Comparison of ENCODE assay signal across 8 mouse cellular contexts in the genomic region with DNA sequence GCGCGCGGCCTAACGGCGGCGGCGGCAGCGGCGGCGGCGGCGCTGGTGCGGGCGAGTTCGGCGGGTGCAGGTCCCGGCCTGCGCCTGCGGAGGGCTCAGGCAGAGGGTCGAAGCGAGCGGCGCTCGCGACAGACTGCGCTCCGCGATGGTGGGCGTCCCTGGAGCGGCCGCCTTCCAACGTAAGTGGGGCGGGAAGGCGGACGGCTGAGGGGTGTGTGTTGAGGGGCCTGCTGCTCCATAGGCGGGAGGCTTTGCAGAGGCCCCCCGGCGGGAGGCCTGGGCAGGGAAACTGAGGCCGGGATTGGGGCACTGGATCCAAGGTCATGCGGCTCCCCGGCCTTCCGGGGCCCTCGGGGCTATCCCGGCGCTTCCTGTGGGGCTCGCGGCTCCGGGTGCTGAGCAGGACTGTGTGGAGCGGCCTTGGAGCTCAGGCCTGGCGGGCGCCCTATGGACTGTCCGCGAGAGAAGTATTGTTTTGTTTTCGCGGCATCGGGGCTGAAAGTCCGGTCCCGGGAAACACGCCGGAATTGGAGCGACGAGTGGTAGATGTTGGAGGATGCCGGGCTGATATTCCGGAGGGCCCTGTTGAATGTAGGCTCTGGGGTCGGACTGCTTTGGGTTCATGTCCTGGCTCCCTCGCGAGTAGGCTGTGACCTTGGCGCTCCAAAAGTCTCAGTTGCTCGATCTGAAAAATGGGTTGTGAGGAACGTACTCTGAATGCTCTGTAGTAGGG. TPM values are rescaled to one million over a fixed set of nuclear protein-coding genes. Genes with fewer than 3 reads are reported as not detected.
DNase-seq lines count a peak whose midpoint lies in the region; ATAC-seq and TF ChIP-seq lines count a peak whose summit lies in the region.

A gene (plus strand): TSS at position 24 of the 733 bp plus-strand sequence.

- DNase-seq in frontal cortex, postnatal 14 days (ENCODE audit: low spot score in 2 of 2) = no peak
- peak; percentile 43 for DNase-seq in brain, adult 2 months (ENCODE audit: low read depth, low spot score)
- DNase-seq in forebrain, postnatal 0 days = no peak
- DNase-seq in left cerebral cortex, postnatal 14 days (ENCODE audit: low spot score in 2 of 2) = peak in 1 of 2 experiments; percentile 39

- H3K27me3 ChIP-seq in forebrain, postnatal 0 days (ENCODE audit: insufficient read depth, low read length) = no peaks in the 10 kb centered on the region
- no peaks in the 10 kb centered on the region for H3K27me3 ChIP-seq in hindbrain, embryonic 13.5 days
- H3K27me3 ChIP-seq in stomach, embryonic 14.5 days (ENCODE audit: control insufficient read depth, insufficient read depth, low read length) = no peaks in the 10 kb centered on the region

- no peaks in the 10 kb centered on the region for H3K9me3 ChIP-seq in forebrain, postnatal 0 days (ENCODE audit: low read length)
- no peaks in the 10 kb centered on the region for H3K9me3 ChIP-seq in hindbrain, embryonic 13.5 days
- H3K9me3 ChIP-seq in stomach, embryonic 14.5 days (ENCODE audit: control insufficient read depth, low read depth, low read length) = no peaks in the 10 kb centered on the region

- intact Hi-C loops in left cerebral cortex, postnatal 14 days (cut with DNase I) = no loop called here

- H3K4me2 ChIP-seq in forebrain, postnatal 0 days (ENCODE audit: low read depth) = peak within 1 kb of the TSS; percentile 59
- H3K4me2 ChIP-seq in hindbrain, embryonic 13.5 days = peak within 1 kb of the TSS; percentile 60
- peak within 1 kb of the TSS; percentile 56 for H3K4me2 ChIP-seq in stomach, embryonic 14.5 days (replicated peaks; ENCODE audit: low read depth, low read length)

- peak within 1 kb of the TSS; percentile 89 for H3K27ac ChIP-seq in forebrain, postnatal 0 days (ENCODE audit: low read depth, low read length)
- H3K27ac ChIP-seq in hindbrain, embryonic 13.5 days = peak within 1 kb of the TSS; percentile 95
- H3K27ac ChIP-seq in stomach, embryonic 14.5 days (ENCODE audit: low read length) = peak within 1 kb of the TSS; percentile 96

- under 1% methylated on average over 51 of the region's 70 CpGs for WGBS in forebrain, postnatal 0 days
- WGBS in hindbrain, embryonic 13.5 days = under 1% methylated on average over 70 of the region's 70 CpGs
- WGBS in stomach, embryonic 14.5 days = under 1% methylated on average over 54 of the region's 70 CpGs

- no peaks in the 10 kb centered on the region for H3K36me3 ChIP-seq in forebrain, postnatal 0 days (ENCODE audit: insufficient read depth)
- H3K36me3 ChIP-seq in hindbrain, embryonic 13.5 days = no peaks in the 10 kb centered on the region
- no peaks in the 10 kb centered on the region for H3K36me3 ChIP-seq in stomach, embryonic 14.5 days (ENCODE audit: control insufficient read depth, insufficient read depth, low read length)

- peak; percentile 58 for ATAC-seq in frontal cortex, adult (ENCODE audit: low TSS enrichment)
- peak; percentile 84 for ATAC-seq in forebrain, postnatal 0 days
- peak; percentile 91 for ATAC-seq in hindbrain, embryonic 13.5 days (ENCODE audit: low FRiP score)
- ATAC-seq in megakaryocyte-erythroid progenitor cell, adult 5-6 weeks (replicated peaks; ENCODE audit: low FRiP score, low TSS enrichment, poor library complexity, severe bottlenecking) = peak; percentile 39
- peak; percentile 68 for ATAC-seq in stomach, embryonic 14.5 days (ENCODE audit: insufficient number of reproducible peaks, insufficient read depth, low FRiP score, low read depth)

- no peak for TF ChIP-seq CTCF in forebrain, postnatal 0 days (IDR thresholded peaks at IDR 0.05; ENCODE audit: low read depth)

- peaks cover 9% of the 10 kb centered on the region; the same call in 1 of the 2 replicates for H3K4me1 ChIP-seq in forebrain, postnatal 0 days (ENCODE audit: insufficient read depth)
- peaks cover 39% of the 10 kb centered on the region for H3K4me1 ChIP-seq in hindbrain, embryonic 13.5 days (replicated peaks)
- H3K4me1 ChIP-seq in stomach, embryonic 14.5 days (ENCODE audit: control insufficient read depth, insufficient read depth, low read length) = peaks cover 16% of the 10 kb centered on the region; the same call in 1 of the 2 replicates

- H3K9ac ChIP-seq in forebrain, postnatal 0 days = peak within 1 kb of the TSS; percentile 90
- peak within 1 kb of the TSS; percentile 98 for H3K9ac ChIP-seq in hindbrain, embryonic 13.5 days
- H3K9ac ChIP-seq in stomach, embryonic 14.5 days (replicated peaks; ENCODE audit: low read depth, low read length) = peak within 1 kb of the TSS; percentile 97

- peak within 1 kb of the TSS; percentile 93 for H3K4me3 ChIP-seq in forebrain, postnatal 0 days (ENCODE audit: low read depth, low read length)
- peak within 1 kb of the TSS; percentile 96 for H3K4me3 ChIP-seq in hindbrain, embryonic 13.5 days
- peak within 1 kb of the TSS; percentile 91 for H3K4me3 ChIP-seq in stomach, embryonic 14.5 days (ENCODE audit: low read depth, low read length)

RNA-seq across cellular contexts. Expression of the gene that starts here (rescaled TPM):
- 32.5 and 41.8 TPM in 2 replicates for total RNA-seq in forebrain, postnatal 0 days (2014; rRNA removed)
- 22.1 and 31.9 TPM in 2 replicates for polyA plus RNA-seq in forebrain, postnatal 0 days (2015; fragmentation: Nextera tagmentation; extraction: Ambion mirVana)
- 56.1 and 58.7 TPM in 2 replicates for polyA plus RNA-seq in hindbrain, embryonic 13.5 days (2015; fragmentation: Nextera tagmentation; extraction: Ambion mirVana)
- 10 to 100 TPM; 40.5 to 52.0 TPM for total RNA-seq in left cerebral cortex, postnatal 14 days (2021)
- total RNA-seq in megakaryocyte-erythroid progenitor cell, adult 5-6 weeks (2014; fragmentation: Nextera tagmentation) = 17.0 and 20.8 TPM in 2 replicates
- total RNA-seq in megakaryocyte-erythroid progenitor cell, adult 5-6 weeks (2017) = 10.4 and 18.8 TPM in 2 replicates
- polyA plus RNA-seq in stomach, embryonic 14.5 days (2014; fragmentation: Nextera tagmentation; extraction: Ambion mirVana) = 43.6 and 45.3 TPM in 2 replicates

Comparison
In these comparisons a context has a peak if more than half of its experiments do, and no peak if none do; other contexts are left out.
1. ATAC-seq: peak in every context shown above with its lines; median percentile 91 in hindbrain, embryonic 13.5 days; 84 in forebrain, postnatal 0 days; 68 in stomach, embryonic 14.5 days; 58 in frontal cortex, adult; 39 in megakaryocyte-erythroid progenitor cell, adult 5-6 weeks.